Mouse (Mus musculus): Measurements from ENCODE around the gene Pou4f1.
"Not testable (repeated sequence)": the region's sequence is repeated elsewhere in the genome, so short reads cannot be mapped to it uniquely, and the experiment has no call there.

The Pou4f1 gene

DNA sequence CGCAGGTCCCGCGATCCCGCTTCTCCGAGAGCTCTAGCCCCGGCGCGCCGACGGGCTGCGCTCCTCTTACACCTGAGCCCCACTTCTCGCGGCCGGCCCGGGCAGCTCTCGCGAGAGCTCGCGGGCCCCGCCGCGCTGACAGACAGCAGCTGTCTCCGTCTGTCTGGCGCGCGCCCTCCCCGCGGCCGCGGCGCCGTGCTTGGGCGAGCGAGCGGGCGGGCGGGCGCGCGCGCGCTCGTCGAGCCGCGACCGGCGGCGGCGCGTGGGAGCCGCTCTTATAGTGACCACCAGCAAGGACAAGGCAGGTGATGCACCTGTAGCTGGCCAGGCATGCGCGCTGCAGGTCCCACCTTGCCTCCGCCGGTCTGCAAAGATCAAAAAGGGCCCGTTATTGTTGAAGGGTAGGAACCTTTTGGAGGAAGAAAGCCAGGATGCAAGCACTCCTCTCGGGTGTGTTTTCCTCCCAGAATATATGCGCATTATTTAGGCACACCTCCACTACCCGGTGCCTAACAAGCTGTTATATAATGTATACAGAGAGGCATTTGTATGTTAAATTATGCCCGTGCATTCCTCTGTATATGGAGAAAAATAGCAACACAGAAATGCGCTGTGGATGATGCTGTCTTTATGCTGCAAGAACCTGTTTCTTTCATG lies at the start of gene Pou4f1:
Gene Pou4f1, minus strand, starts transcription at position 34 of the 657 bp plus-strand sequence.
- DNase-seq, result peak; percentile 86

DNA sequence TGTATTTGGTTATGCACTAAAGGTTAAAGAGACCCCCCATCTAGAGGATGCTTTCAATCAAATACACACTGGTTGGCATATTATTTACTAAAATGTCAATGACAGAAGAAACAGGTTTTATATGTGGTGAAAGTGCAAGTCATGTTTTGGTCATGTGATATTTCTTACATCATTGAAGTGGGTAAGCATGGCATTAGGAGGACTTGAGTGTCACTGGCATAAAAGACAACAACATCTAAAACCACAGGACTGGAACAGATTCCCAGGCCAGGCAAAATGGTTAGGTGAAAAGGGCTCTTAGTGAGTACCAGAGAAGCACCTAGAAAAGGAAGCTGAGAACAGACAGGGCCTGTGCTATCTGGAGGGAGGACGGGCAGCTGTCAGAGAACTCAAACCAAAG lies 43.9 kb upstream of the Pou4f1 start:
- no peak for DNase-seq

DNA sequence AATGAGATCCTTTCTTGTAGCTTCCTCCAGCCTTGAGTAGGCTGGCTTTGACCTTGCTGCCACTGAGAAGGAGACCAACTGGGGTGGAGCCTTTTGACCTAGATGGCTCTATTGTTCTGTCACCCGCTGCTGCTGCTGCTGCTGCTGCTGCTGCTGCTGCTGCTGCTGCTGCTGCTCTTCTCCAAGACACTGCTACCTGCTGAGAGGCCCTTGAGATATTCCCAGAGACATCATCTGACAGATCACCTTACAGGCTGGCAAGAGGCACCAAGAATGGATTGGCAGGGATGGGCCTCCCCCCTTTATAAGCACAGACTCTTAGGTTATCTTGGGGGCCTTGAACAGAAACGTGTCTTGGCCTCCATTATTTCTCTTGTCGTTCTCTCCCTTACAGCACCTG lies 35.0 kb upstream of the Pou4f1 start:
- DNase-seq, result not testable (repeated sequence)

DNA sequence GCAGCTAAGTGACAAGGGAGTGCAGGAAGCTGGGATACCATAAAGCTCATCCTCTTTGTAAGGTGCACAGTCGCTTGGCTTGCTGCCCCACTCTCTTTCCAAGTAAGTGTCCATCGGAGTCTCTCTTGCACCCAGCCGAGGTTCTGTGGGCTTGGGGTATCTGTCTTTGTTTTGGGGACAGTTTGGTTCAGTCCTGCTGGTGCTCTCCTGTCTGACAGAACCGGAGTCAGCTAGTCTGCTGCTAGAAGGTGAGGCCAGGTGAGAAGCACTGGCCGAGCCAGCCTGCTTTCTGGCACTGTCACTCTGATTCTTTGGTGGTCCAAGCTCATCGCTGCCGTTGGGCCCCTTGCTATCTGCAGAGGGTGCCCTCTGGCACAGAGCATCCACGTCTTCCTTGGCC lies 12.0 kb upstream of the Pou4f1 start:
- no peak for DNase-seq

DNA sequence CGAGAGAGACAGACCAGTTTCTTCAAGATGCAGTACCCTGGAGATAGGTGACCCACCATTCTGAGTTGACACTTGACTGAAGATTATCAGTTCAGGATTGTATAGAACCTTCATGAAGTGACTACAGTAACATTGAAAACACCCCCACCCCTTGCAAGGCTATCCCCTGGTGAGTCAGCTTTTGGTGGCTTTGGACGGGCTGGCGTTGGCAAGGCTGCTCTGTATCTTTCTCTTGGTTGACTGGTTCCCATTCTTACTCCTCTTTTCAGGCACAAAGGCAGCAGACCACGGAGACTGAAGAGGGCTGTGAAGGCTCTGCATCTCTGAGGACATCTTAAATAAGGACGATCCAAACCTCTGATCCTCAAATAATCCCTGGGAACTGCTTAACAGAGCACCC lies 10.8 kb upstream of the Pou4f1 start:
- DNase-seq, result no peak

DNA sequence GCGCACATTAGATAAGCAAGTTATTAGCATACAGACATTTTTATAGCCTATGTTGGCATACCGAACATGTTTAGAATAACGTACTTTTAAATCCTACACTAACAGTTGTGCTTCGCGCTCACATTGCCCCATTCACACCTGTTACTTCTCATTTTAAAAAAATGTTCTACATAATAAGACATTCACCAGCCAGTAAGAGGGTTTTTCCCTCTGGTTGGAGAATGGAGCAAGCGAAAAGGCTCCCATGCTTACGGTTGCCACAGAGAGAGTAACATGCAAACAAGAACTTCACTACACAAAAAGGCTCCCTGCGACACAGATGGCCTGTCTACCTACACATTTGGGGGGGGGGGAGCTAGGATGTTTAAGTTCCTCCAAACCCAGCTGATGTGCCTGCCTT lies 9.8 kb upstream of the Pou4f1 start:
- DNase-seq, result no peak

DNA sequence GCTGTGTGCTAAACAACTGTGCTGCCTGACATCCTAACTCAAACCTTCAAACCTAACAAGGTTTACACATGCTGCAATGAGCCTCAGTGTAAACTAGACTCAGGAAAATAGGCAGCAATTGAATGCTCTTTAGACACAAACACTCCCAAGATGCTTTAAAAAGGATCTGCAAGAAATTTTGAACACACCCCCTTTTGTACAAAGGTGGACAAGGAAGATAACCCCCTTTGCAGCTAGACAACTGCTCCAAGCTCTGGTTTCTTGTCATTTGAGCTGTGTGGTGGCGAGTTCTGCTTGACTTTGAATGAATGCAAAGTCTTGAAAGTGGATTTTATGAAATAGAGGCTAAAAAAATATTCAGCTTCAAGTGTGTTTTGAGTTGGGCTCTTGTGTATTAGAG lies 7.6 kb upstream of the Pou4f1 start:
- DNase-seq, result no peak

DNA sequence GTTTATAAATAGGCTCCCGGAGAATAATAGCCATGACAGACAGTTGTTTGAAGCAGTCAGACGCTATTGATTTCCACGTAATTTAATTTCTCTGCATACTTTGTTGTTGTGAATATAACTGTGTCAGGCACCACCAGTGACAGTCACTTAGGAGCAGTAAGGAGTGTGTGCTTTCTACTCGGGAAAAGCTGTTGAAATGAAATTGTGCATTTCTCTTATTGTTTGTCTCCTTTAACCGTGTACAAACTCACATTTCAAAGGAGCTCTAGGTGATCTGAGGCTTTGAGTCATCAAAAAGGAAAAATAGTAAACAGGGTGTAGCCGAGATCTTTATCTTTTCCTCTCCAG lies 798 bp upstream of the Pou4f1 start:
- no peak for DNase-seq

DNA sequence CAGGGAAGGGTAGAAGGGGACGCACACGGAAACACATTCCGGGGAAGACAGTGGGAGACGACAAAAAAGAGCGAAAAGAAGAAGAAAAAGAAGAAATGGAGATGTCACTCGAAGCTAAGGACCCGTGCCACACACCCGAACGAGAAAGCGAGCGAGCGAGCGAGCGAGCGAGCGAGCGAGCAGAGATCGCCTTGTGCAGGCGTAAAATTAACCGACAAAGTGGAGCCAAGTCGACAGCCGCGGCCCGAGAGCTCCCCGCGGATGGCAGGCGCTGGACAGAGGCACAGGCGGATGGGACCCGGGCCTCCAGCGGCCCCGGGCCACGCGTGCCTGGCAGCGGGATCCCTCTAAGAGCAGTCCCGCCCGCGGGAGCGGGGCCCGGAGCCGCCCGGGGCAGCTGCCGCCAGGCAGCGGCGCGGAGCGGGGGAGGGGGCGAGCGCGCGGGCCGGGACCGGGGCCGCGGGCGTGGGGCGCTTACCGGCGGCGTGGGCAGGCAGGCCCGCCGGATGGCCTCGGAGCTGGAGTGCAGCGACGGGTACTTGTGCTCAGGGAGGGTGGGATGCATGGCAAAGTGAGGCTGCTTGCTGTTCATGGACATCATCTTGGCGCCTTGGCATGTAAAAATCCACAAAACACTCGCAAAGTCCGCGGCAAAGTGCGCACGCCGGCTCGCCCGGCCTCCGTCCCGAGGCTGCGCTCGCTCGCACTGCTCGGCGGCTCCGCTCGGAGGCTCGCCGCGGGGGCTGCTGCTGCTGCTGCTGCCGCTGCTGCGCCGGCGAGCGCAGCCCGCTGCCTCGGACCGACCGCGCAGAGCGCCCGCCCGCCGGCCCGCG lies 450 bp downstream of the Pou4f1 start:
- DNase-seq, result peak; percentile 45

DNA sequence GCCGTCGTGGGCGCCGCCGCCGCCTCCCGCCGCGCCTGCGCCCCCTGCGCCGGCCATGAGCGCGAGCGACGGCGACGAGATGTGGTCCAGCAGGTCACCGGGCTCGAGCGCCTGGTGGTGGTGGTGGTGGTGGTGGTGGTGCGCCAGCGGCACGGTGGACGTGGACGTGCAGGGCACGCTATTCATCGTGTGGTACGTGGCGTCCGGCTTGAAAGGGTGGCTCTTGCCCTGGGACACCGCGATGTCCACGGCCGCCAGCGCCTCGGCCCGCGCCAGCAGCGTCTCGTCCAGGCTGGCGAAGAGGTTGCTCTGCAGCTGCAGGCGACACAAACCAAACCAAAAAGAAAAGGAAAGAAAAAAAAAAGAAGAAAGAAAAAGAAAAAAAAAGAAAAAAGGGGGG lies 1.2 kb downstream of the Pou4f1 start:
- DNase-seq, result peak; percentile 23

DNA sequence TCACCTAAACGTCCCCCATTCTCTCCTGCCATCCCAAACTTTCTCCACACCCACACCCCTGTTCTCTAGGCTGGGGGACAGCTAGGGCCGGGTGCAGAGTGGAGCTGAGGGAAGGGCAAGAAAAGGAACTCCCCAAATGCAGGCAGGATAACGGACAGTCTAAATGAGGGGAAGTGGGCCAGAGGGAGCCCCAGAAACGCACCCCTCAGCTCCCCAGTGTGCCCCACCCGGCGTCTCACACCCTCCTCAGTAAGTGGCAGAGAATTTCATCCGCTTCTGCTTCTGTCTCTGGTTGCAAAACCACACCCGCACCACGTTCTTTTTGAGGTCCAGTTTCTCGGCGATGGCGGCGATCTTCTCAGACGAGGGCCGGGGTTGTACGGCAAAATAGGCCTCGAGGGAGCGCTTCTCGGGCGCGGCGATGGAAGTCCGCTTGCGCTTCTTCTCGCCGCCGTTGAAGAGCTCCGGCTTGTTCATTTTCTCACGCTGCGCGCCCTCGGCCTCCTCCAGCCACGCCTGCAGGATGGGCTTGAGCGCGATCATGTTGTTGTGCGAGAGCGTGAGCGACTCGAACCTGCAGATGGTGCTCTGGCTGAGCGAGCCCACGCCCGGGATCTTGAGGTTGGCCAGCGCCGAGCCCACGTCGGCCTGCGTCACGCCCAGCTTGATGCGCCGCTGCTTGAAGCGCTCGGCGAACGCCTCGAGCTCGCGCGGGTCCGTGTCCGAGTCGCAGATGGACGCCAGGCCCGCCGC lies 2.1 kb downstream of the Pou4f1 start:
- DNase-seq, result peak; percentile 28

DNA sequence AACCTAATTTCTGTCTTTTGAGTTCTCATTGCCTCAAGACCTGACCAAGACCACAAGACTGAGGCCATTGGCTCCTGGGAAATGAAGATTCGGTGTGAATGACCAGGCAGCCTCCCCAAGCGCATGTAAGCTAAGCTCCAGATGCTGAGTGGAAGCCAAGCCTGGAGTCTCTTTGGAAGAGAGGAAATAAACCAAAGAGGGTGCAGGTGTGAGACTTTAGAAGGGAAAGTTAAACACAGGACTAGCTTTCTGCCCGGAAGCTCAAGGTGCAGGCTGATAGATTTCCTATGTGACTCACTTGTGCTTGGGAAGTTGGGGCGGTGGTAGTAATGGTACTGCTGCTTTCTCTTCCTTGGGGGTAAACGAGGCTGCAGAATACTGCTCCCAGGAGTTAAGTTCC lies 3.0 kb downstream of the Pou4f1 start:
- no peak for DNase-seq

DNA sequence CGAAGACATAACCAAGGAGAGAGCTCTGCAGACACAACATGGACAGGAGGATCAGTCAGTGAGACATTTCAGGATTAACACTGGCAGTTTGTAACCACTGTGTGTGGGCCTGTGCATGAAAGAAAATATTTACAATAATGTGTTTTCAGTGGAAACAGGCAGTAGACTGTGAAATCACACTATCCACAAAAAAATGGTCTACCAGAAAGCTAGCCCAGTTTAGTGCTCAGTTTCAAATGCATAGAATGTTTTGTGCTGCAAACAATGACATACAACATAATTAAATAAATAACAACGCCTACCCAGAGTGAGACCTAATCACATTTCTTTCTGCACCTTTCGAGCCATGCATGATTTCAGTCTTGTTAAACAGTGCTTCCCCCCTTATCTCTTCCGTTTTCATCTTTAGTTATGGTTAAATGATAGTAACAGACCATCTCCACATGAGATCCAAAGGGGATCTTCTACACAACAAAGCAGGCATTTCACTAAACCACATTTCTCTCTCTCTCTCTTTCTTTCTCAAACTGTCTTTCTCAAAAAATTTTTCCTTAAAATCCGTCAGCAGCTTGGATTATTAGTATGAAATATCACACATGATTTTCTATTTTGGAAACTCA lies 4.1 kb downstream of the Pou4f1 start:
- DNase-seq, result no peak

DNA sequence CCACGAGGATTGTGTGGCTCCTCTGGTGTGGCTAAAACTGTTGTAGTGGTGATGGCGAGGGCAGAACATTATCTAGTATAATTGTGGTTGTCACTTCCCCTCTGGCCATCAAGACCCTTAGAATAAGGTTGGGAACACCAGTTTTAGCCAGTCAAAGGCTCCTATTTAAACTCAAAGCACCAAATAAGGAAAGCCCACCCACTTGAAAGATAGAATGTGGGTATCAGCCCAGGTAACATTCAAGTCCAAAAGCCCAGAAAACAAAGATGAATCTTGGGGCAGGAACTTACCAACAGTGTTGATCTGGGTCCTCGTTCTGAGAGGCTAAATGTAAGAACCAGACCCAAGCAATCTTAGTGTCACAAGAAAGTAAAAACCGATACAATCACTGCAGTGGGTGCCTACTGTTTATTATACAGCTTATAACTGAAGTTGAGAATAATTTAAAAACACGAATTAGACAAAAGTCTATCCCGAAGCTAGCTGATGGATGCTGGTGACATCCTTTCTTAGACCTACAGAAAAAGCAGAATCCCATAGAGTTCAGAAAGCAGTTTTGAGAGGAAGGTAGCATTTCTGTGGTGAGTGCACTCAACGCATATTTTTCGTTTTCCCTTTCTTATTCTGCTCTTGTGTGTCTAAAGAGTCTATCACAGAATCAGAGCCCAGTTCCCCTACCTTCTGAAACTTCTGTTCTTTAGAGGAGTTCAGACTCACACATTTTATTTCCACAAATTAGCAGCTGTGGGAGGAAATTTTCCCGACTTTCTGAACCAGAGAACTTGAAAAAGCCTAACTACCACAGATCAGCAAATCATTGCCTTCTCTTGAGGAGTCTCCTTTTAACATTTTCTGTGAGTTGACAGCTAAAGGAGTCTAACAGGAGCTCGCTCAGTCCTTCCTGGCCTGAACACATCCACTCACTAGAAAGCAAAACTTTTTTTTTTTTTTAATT lies 6.2 kb downstream of the Pou4f1 start:
- no peak for DNase-seq

DNA sequence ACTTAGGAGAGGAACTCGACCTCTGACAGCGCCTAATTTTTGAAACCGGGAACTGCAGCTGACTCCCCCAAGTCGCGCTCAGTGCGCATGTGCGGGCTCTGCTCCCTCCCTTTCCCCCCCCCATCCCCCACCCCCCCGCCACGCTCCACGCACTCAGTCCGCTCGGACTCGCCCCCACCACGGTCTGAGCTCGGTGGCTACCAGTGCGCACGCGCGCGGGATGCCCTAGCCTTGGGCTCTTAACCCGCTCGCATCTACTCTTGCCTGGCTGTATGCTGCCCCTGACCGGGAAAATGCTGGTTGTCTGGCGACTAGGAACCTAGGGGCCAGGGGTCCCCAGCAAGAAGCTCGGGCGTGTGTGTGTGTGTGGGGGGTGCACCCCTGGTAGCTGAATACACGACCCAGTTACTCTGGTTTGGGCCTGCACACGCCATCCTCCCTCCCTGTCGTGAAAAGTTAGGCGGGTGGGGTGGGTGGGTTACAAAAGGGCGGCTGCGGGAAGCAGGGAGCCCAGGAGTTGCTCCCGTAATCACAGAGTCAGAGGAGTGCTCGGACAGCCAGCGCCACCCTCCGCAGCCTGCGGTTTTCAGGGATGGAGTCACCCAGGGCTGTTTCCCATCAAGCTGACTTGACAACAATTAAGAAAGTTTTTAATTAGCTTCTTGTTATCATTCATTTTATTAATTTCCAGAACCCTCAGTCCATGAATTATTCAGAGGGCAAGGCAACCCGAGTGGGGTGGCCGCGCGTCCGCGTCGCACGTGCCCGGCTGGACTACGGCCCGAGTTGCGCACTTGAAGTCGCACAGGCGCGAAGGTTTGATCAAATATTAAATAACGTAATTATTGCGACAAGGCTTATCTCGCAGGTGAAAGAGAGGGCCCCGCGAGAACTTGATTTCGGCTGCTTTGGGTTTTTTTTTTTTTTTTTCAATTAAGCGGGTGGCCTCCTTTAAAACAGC lies 7.2 kb downstream of the Pou4f1 start:
- DNase-seq, result peak; percentile 16

DNA sequence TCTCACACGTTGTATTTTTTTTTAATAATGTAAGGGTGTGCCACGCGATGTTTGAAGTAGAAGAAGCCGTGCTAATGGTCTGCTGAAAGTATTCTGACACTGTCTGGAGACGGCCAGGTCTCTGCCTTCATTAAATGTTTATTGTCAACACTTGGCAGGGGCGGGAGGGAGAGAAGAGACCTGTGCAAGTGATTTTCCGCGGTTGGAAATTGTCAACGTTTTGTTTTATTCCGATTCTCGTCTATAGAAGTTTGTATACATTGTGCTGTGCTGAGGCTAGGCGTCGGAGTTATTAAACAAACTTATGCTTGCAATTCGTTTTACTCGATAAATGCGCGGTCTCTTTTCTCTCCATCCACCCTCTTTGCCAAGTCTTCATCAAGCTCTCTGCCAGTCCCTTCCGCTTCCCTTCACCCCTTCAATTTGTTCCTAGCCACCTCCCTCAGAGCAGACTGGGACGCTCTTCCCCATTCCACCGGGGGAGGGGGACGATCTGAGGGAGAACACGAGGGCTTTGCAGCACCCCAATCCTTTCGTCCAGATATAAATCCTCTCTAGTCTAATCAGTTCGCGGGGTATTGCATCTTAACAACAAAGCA lies 8.2 kb downstream of the Pou4f1 start:
- DNase-seq, result no peak

DNA sequence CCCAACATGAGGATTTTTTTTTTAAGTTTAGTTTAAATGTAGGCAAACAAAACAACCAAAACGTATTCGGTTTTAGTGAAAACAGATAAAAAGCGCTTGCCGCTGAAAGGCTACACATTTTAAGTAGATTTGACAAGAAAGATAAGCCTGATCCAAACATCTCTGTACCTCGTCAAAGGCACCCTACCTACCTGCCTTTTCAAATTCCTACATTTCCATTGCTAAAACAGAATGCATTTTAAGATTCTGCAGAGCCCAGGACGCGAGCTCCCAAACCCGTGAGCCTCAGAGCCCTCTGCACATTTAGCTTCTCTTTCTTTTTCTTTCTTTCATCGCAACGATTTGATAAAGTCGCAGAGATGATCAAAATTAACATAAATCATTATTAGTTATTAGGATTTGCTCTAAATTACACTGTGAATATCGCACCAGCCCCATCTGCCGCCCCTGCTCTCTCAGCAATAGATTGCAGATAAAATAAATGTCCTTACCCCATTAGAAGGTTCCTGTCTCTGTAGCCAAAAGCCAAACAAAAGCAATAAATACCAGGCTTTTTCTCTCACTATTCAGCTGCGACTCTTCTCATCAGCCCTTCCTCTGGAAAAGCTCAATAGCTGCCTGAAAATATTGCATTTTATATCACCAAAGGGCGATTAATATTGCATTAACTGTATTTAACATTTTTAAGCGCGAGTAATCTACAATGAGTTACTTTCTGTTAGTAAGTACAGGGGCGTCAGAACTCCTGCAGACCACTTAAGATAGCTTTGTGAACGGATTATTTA lies 8.9 kb downstream of the Pou4f1 start:
- no peak for DNase-seq

DNA sequence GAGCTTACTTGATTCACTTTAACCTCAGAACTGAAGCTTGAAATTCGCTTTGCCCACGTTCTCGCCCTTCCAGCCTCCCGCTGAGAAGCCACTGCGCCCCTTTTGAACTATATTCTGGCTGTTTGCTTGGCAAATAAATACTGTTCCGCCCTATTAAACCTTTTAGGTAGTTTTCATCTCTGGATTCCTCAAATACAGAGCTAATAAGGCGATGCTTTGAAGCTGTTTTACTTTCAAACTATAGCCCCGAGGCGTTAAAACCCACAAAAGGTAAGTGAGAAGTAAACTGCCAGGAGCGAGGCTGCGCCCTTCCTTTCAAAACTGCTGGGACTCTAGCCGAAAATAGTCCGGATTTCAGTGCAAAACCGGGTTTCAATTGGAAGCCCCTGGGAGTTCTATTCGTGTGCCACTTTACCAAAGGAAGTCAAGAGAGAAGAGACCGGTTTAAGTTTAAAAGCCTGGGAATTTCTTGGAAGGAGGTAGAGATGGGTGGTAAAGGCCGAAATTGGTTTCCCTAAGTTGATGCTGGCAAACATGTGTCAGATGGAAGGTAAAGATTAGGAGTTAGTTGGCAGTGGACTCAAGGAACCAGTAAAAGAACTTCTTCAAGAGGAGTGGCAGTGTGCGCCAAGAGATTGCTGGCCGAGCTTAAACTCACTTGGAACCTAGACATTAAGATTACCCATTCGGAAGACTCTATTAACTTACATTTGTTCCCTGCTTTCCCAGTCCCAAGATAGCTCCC lies 9.7 kb downstream of the Pou4f1 start:
- no peak for DNase-seq

DNA sequence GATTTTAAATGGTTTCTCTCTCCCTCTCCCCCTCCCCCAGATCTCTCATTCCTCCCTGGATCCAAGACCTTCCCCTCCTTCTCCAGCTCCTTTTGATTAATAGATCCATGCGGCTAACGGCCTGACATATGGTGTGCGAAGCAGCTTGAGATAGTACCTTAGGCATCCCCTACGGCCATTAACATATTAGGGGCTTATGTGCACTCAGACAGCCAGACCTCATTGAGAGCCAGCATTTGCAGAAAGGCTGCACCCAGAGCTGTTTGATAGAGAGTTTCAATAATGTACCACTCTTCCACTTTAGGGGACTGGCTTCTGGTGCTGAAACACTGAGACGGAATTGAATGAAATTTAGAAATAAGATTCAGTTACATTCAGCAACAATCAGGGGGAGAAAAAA lies 10.8 kb downstream of the Pou4f1 start:
- DNase-seq, result no peak
